Mouse (Mus musculus) embryonic facial prominence, embryonic 13.5 days (tissue): Measurements from ENCODE around the gene Tpst1. TPM values are rescaled to one million over a fixed set of nuclear protein-coding genes. Genes with fewer than 3 reads are reported as not detected.

Experiments
- ATAC-seq: fragments of 200-750 bp; cut with Nextera tagmentation; 2 replicates; pipeline ENCODE4 v1.8.0; 2017; ENCODE audit warnings: low read depth; ENCODE audit not compliant: insufficient number of reproducible peaks, insufficient read depth, low FRiP score, low TSS enrichment
- H3K27ac ChIP-seq: fragments of 300-500 bp; sonication (generic); 2 replicates; pipeline ENCODE4 v1.5.1; 2015; ENCODE audit warnings: moderate library complexity, mild to moderate bottlenecking, inconsistent platforms
- H3K27me3 ChIP-seq: fragments of 300-500 bp; sonication (generic); 2 replicates; pipeline ENCODE4 v1.6.1; 2015; ENCODE audit warnings: mild to moderate bottlenecking, inconsistent platforms
- H3K36me3 ChIP-seq: fragments of 300-500 bp; sonication (generic); 2 replicates; pipeline ENCODE4 v1.6.1; 2015; ENCODE audit warnings: mild to moderate bottlenecking, inconsistent platforms
- H3K4me1 ChIP-seq: fragments of 300-500 bp; sonication (generic); 2 replicates; pipeline ENCODE4 v1.6.1; 2015; ENCODE audit warnings: inconsistent platforms
- H3K4me2 ChIP-seq: fragments of 300-500 bp; sonication (generic); 2 replicates; pipeline ENCODE4 v1.6.1; 2015; ENCODE audit warnings: moderate library complexity, mild to moderate bottlenecking, inconsistent platforms
- H3K4me3 ChIP-seq: fragments of 300-500 bp; sonication (generic); 2 replicates; pipeline ENCODE4 v1.5.1; 2015; ENCODE audit warnings: mild to moderate bottlenecking, inconsistent platforms
- H3K9ac ChIP-seq: fragments of 300-500 bp; sonication (generic); 2 replicates; pipeline ENCODE4 v1.6.1; 2015; ENCODE audit warnings: mild to moderate bottlenecking, inconsistent platforms
- H3K9me3 ChIP-seq: fragments of 300-500 bp; sonication (generic); 2 replicates; pipeline ENCODE4 v1.6.1; 2016; ENCODE audit warnings: inconsistent platforms
- WGBS: fragments of 180-500 bp; shearing (Covaris S2); methylation state at CpG from one replicate; pipeline ENCODE4 v1.1.7; 2015; ENCODE audit warnings: mixed read lengths; 5-methylcytosine and 5-hydroxymethylcytosine counted together
- polyA plus RNA-seq: library from polyadenylated mRNA; unstranded; fragments of >200 nt; fragmentation: Nextera tagmentation; extraction: Ambion mirVana; gene quantifications from 2 replicates; pipeline ENCODE4 v1.2.1, GENCODE M21; 2015

The Tpst1 gene
- polyA plus RNA-seq, 1 experiment from 2014 or later = 98.5 TPM

- no peak for ATAC-seq
- no peaks in the 10 kb centered on the region for H3K4me1 ChIP-seq
- H3K9me3 ChIP-seq = no peaks in the 10 kb centered on the region
- no peaks in the 10 kb centered on the region for H3K27me3 ChIP-seq
- no peak overlapping the region for H3K4me2 ChIP-seq
- no peak overlapping the region for H3K4me3 ChIP-seq
- H3K9ac ChIP-seq = no peak overlapping the region
- 89% methylated on average over 4 of the region's 4 CpGs for WGBS
- no peak overlapping the region for H3K27ac ChIP-seq
- H3K36me3 ChIP-seq = peaks cover 74% of the 10 kb centered on the region
Observed at GRCm38 (mm10) chr5:130041262-130041661, 31.9 kb upstream of the Tpst1 start.

DNA sequence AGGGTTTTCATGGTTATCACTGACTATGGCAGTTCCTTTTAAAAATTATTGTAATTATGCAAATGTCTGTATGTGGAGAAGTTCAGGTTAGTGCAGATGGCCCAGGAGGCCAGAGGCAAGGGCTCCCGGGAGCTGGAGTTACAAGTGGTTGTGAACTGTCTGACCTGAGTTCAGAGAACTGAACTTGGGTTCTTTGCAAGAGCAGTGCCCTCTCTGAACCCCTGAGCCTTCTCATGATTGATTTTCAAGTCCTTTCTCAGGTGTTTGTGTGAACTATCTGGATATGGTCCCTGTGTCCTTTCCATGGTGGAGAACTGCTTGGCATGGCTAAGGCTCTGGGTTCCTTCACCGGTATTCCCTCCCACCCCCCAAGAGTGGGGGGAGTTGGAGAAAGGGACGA is 29.4 kb upstream of the Tpst1 start:
- H3K27ac ChIP-seq = no peak overlapping the region
- no peak overlapping the region for H3K9ac ChIP-seq
- WGBS = 90% methylated on average over 3 of the region's 3 CpGs
- H3K9me3 ChIP-seq = no peaks in the 10 kb centered on the region
- peaks cover 78% of the 10 kb centered on the region for H3K36me3 ChIP-seq
- no peak for ATAC-seq
- no peaks in the 10 kb centered on the region for H3K4me1 ChIP-seq
- no peaks in the 10 kb centered on the region for H3K27me3 ChIP-seq
- H3K4me3 ChIP-seq = no peak overlapping the region
- H3K4me2 ChIP-seq = no peak overlapping the region

DNA sequence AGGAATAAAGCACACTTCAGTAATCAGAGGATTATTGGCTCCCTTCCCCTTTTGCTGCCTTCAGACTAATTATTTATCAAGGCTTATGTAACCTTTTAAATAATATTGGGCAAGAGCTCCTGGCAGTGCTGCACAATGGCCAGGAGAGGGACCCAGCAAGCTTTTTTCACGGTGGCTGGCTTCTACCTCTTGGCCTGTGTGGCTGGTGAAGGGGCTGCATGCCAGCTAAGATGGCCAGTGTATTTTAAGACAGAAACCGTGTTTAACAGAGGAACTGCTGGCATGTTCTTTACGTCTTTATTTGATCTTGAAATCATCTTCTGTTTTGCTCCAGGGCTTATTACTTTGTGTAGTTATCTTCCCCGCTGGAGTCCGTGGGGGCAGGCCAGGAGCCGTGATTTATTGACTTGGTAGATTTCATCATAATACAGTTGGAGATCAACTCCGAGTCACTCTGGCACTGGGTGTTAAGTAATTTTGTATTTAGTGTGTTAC is 28.9 kb upstream of the Tpst1 start:
- Histone ChIP-seq H3K36me3 (peaks cover 83% of the 10 kb centered on the region), H3K4me1 (no peaks in the 10 kb centered on the region), H3K4me3 (no peak overlapping the region), H3K9ac (no peak overlapping the region), H3K27ac (no peak overlapping the region), H3K4me2 (no peak overlapping the region), H3K9me3 (no peaks in the 10 kb centered on the region), H3K27me3 (no peaks in the 10 kb centered on the region)
- no peak for ATAC-seq
- WGBS = 76% methylated on average over 7 of the region's 7 CpGs

DNA sequence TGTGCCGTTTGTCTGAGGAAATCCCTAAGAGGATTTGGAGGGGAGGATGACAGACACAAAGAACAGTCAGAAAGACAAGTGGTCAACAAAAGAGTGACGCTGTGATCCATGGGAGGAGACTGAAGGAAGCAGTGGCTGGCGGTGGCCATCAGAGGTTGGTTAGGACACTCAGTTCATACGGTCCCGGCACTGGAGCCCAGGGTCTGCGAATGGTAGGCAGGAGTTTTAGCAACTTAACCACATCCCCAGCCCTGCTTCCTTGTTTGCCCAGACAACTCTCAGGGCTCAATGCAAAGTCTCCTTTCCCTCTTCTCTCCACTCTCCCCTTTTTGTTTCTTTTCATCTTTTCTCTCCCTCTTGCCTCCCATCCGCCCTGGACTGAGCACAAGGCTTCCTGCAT is 27.0 kb upstream of the Tpst1 start:
- Histone ChIP-seq H3K4me3 (no peak overlapping the region), H3K27me3 (no peaks in the 10 kb centered on the region), H3K36me3 (peaks cover 81% of the 10 kb centered on the region), H3K27ac (no peak overlapping the region), H3K9me3 (no peaks in the 10 kb centered on the region), H3K4me1 (0 out of 2 replicates have a peak, but pooled peaks cover 5% of the 10 kb centered on the region), H3K4me2 (no peak overlapping the region), H3K9ac (no peak overlapping the region)
- ATAC-seq = no peak
- WGBS = 86% methylated on average over 7 of the region's 7 CpGs

GRCm38 (mm10) chr5:130046589-130046988 is 26.5 kb upstream of the Tpst1 start:
- Histone ChIP-seq H3K27ac (no peak overlapping the region), H3K4me2 (no peak overlapping the region), H3K4me1 (0 out of 2 replicates have a peak, but pooled peaks cover 5% of the 10 kb centered on the region), H3K9me3 (no peaks in the 10 kb centered on the region), H3K4me3 (no peak overlapping the region), H3K27me3 (no peaks in the 10 kb centered on the region), H3K9ac (no peak overlapping the region), H3K36me3 (peaks cover 81% of the 10 kb centered on the region)
- ATAC-seq = no peak
- WGBS = 75% methylated on average over 10 of the region's 10 CpGs

GRCm38 (mm10) chr5:130047013-130047412 is 26.1 kb upstream of the Tpst1 start:
- Histone ChIP-seq H3K9me3 (no peaks in the 10 kb centered on the region), H3K4me2 (no peak overlapping the region), H3K4me3 (no peak overlapping the region), H3K4me1 (0 out of 2 replicates have a peak, but pooled peaks cover 5% of the 10 kb centered on the region), H3K9ac (no peak overlapping the region), H3K27me3 (no peaks in the 10 kb centered on the region), H3K27ac (no peak overlapping the region), H3K36me3 (peaks cover 78% of the 10 kb centered on the region)
- 87% methylated on average over 6 of the region's 6 CpGs for WGBS
- ATAC-seq = no peak

GRCm38 (mm10) chr5:130048786-130049520 is 24.2 kb upstream of the Tpst1 start:
- Histone ChIP-seq H3K27ac (no peak overlapping the region), H3K9me3 (no peaks in the 10 kb centered on the region), H3K9ac (no peak overlapping the region), H3K27me3 (no peaks in the 10 kb centered on the region), H3K4me1 (0 out of 2 replicates have a peak, but pooled peaks cover 5% of the 10 kb centered on the region), H3K4me3 (no peak overlapping the region), H3K4me2 (no peak overlapping the region), H3K36me3 (peaks cover 75% of the 10 kb centered on the region)
- 87% methylated on average over 15 of the region's 15 CpGs for WGBS
- no peak for ATAC-seq

DNA sequence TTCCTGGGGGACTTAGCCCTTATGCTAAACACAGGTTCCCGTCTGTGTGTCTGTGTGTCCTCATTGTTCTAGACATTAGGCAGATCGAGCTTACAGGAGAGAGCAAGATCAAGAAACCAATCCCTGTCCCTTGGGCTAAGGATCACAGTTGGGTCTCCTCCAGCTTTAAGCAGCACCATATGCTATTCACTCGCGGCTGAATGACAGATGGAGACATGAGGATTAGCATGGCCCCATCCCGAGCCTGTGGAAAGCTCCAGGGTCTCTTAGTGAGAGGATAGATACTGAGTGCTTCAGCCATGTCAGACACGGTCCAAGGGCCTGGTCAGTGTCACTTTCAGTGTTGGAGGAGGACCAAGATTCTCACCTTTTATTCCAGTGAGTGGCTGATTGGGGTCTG is 22.7 kb upstream of the Tpst1 start:
- WGBS = 50% methylated on average over 6 of the region's 6 CpGs
- Histone ChIP-seq H3K27me3 (no peaks in the 10 kb centered on the region), H3K4me3 (no peak overlapping the region), H3K9ac (no peak overlapping the region), H3K27ac (no peak overlapping the region), H3K36me3 (peaks cover 74% of the 10 kb centered on the region), H3K4me2 (no peak overlapping the region), H3K9me3 (no peaks in the 10 kb centered on the region), H3K4me1 (0 out of 2 replicates have a peak, but pooled peaks cover 5% of the 10 kb centered on the region)
- no peak for ATAC-seq

DNA sequence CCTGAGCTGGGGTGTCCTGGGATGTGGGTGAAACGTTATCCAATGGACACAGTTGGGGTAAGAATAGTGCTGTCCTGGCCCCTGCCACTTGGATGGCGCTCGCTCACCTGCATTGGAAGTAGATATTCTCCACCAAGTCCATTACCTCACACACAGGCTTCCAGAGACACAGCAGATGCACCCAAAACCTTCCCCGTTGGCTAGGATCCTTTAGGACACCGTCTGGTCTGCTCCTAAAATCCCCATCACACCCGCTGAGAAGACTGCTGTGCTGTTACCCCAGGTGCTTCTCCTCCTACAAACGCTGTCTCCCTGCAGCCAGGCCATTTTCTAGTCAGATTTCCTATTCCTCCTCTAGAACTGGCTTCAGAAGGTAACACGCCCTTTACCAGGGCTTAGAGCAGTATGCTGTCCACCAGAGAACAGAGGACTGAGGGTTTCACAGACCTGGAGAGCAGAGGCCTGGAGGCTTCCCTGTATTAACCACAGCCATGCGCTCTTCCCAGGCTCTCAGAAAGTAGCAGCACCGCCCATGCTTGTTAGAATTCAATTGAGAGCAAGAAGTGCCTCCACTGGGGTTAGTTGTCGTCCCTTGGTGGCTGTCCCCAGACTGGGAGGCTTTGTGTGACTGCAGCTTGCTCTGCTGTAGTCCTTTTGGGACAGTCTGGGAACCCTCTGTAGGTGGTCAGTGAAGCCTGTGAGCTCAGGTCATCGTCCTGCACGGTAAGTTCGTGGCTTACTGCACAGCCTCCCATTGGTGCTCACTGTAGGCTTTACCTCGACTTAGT is 21.9 kb upstream of the Tpst1 start:
- WGBS = 84% methylated on average over 15 of the region's 15 CpGs
- Histone ChIP-seq H3K27ac (no peak overlapping the region), H3K9me3 (no peaks in the 10 kb centered on the region), H3K36me3 (peaks cover 69% of the 10 kb centered on the region), H3K4me2 (no peak overlapping the region), H3K9ac (no peak overlapping the region), H3K27me3 (no peaks in the 10 kb centered on the region), H3K4me3 (no peak overlapping the region), H3K4me1 (0 out of 2 replicates have a peak, but pooled peaks cover 5% of the 10 kb centered on the region)
- ATAC-seq = no peak

DNA sequence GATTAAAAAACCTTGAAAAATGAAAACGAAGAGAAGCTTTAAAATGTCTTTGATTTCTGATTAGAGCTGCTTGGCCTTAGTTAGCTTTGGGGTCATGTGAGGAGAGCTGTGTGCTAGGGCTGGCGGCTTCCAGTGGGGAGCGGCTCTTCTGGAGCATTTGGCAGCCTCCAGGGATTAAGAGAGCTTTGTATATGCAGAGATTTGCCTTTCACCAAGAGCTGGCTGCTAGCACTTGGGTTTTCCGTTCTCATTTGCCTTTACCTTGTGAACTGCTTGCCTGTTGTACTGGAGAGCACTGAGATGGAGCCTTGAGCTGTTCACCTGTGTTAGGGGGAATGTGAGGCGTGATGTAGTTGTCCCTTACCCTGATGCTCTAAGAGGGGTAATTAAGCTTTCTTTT is 20.6 kb upstream of the Tpst1 start:
- H3K4me2 ChIP-seq = no peak overlapping the region
- H3K4me1 ChIP-seq = 0 out of 2 replicates have a peak, but pooled peaks cover 5% of the 10 kb centered on the region
- no peaks in the 10 kb centered on the region for H3K27me3 ChIP-seq
- no peak overlapping the region for H3K27ac ChIP-seq
- H3K9me3 ChIP-seq = no peaks in the 10 kb centered on the region
- no peak overlapping the region for H3K4me3 ChIP-seq
- no peak for ATAC-seq
- H3K36me3 ChIP-seq = peaks cover 57% of the 10 kb centered on the region
- no peak overlapping the region for H3K9ac ChIP-seq
- WGBS = 73% methylated on average over 5 of the region's 5 CpGs

- Histone ChIP-seq H3K4me1 (0 out of 2 replicates have a peak, but pooled peaks cover 5% of the 10 kb centered on the region), H3K9me3 (no peaks in the 10 kb centered on the region), H3K27me3 (no peaks in the 10 kb centered on the region), H3K36me3 (peaks cover 54% of the 10 kb centered on the region), H3K27ac (no peak overlapping the region), H3K9ac (no peak overlapping the region), H3K4me3 (no peak overlapping the region), H3K4me2 (no peak overlapping the region)
- WGBS = 93% methylated on average over 6 of the region's 6 CpGs
- no peak for ATAC-seq
Observed at GRCm38 (mm10) chr5:130052955-130053354, 20.2 kb upstream of the Tpst1 start.
